Mouse (Mus musculus): ENCODE results near the gene Marf1.

DNA sequence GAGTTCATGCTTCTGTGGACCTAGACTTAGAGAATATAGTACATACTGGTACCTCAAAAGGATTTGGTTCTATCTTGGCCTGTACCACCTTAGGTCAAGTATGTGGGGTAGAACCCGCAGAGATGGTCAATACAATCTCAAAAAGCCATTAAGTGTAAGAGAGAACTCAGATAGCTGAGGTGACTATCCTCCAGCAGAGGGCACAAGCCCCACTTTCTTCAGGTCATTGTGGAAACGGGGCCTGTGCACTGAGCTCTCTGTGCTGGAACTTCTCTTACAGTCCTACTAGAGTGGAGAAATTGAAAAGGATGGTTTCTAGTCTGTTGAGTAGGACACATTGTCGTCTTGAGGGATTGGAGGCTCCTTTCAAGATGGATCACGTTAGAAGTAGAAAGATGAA lies 35.6 kb upstream of the Marf1 start:
- TF ChIP-seq CTCF (IDR thresholded peaks at IDR 0.05; ENCODE audit: low read depth), result no peak
- no peak for TF ChIP-seq EP300 (IDR thresholded peaks at IDR 0.05; ENCODE audit: low read depth)
